Mouse (Mus musculus) kidney, embryonic 16.5 days (tissue): Measurements from ENCODE around the gene Prm2. TPM values are rescaled to one million over a fixed set of nuclear protein-coding genes. Genes with fewer than 3 reads are reported as not detected.

Experiments used
- ATAC-seq: fragments of 200-750 bp; cut with Nextera tagmentation; 2 replicates; pipeline ENCODE4 v1.8.0; 2017; ENCODE audit warnings: moderate TSS enrichment; ENCODE audit not compliant: low FRiP score, low TSS enrichment
- H3K27ac ChIP-seq: fragments of 300-500 bp; sonication (generic); 2 replicates; pipeline ENCODE4 v1.5.1; 2014; ENCODE audit warnings: low read length
- H3K27me3 ChIP-seq: fragments of 300-500 bp; sonication (generic); 2 replicates; pipeline ENCODE4 v1.6.1; 2014; ENCODE audit warnings: low read length, control low read depth, mixed read lengths; ENCODE audit not compliant: insufficient read depth
- H3K36me3 ChIP-seq: fragments of 300-500 bp; sonication (generic); 2 replicates; pipeline ENCODE4 v1.6.1; 2014; ENCODE audit warnings: low read length, control low read depth, mixed read lengths; ENCODE audit not compliant: insufficient read depth
- H3K4me1 ChIP-seq: fragments of 300-500 bp; sonication (generic); 2 replicates; pipeline ENCODE4 v1.6.1; 2014; ENCODE audit warnings: low read length, control low read depth, mixed read lengths; ENCODE audit not compliant: insufficient read depth
- H3K4me2 ChIP-seq: fragments of 300-500 bp; sonication (generic); replicated peaks from 2 replicates; pipeline ENCODE4 v1.6.1; 2014; ENCODE audit warnings: low read depth, low read length
- H3K4me3 ChIP-seq: fragments of 300-500 bp; sonication (generic); 2 replicates; pipeline ENCODE4 v1.5.1; 2014; ENCODE audit warnings: mild to moderate bottlenecking, low read length
- H3K9ac ChIP-seq: fragments of 300-500 bp; sonication (generic); replicated peaks from 2 replicates; pipeline ENCODE4 v1.6.1; 2014; ENCODE audit warnings: low read length
- H3K9me3 ChIP-seq: fragments of 300-500 bp; sonication (generic); 2 replicates; pipeline ENCODE4 v1.6.1; 2016; ENCODE audit warnings: low read length, control low read depth
- WGBS: fragments of 180-500 bp; shearing (Covaris S2); extraction: QIAGEN DNeasy Blood & Tissue Kit; methylation state at CpG from one replicate; pipeline ENCODE4 v1.1.7; 2014; 5-methylcytosine and 5-hydroxymethylcytosine counted together
- polyA plus RNA-seq: library from polyadenylated mRNA; unstranded; fragments of >200 nt; fragmentation: Nextera tagmentation; extraction: Ambion mirVana; gene quantifications from 2 replicates; pipeline ENCODE4 v1.2.1, GENCODE M21; 2015

Gene Prm2
- polyA plus RNA-seq, 1 experiment from 2014 or later: not detected

GRCm38 (mm10) chr16:10786782-10787547 lies 9.0 kb downstream of the Prm2 start:
- 57% methylated on average over 4 of the region's 4 CpGs for WGBS
- peak overlapping the region; percentile 33; the same call in 1 of the 2 replicates for H3K9ac ChIP-seq
- H3K9me3 ChIP-seq: no peaks in the 10 kb centered on the region
- no peak for ATAC-seq
- no peak overlapping the region for H3K4me3 ChIP-seq
- peak overlapping the region; percentile 99 for H3K27ac ChIP-seq
- H3K4me1 ChIP-seq: peaks cover 32% of the 10 kb centered on the region
- H3K36me3 ChIP-seq: no peaks in the 10 kb centered on the region
- no peaks in the 10 kb centered on the region for H3K27me3 ChIP-seq
- H3K4me2 ChIP-seq: no peak overlapping the region

- ATAC-seq: peak; percentile 16
- Histone ChIP-seq H3K4me1 (peaks cover 38% of the 10 kb centered on the region), H3K9me3 (no peaks in the 10 kb centered on the region), H3K36me3 (no peaks in the 10 kb centered on the region), H3K4me2 (peak overlapping the region; percentile 93), H3K27ac (peak overlapping the region; percentile 99), H3K4me3 (peak overlapping the region; percentile 75), H3K9ac (peak overlapping the region; percentile 83), H3K27me3 (no peaks in the 10 kb centered on the region)
- 1% methylated on average over 9 of the region's 9 CpGs for WGBS
Observed at GRCm38 (mm10) chr16:10786288-10786687, 9.6 kb downstream of the Prm2 start.

DNA sequence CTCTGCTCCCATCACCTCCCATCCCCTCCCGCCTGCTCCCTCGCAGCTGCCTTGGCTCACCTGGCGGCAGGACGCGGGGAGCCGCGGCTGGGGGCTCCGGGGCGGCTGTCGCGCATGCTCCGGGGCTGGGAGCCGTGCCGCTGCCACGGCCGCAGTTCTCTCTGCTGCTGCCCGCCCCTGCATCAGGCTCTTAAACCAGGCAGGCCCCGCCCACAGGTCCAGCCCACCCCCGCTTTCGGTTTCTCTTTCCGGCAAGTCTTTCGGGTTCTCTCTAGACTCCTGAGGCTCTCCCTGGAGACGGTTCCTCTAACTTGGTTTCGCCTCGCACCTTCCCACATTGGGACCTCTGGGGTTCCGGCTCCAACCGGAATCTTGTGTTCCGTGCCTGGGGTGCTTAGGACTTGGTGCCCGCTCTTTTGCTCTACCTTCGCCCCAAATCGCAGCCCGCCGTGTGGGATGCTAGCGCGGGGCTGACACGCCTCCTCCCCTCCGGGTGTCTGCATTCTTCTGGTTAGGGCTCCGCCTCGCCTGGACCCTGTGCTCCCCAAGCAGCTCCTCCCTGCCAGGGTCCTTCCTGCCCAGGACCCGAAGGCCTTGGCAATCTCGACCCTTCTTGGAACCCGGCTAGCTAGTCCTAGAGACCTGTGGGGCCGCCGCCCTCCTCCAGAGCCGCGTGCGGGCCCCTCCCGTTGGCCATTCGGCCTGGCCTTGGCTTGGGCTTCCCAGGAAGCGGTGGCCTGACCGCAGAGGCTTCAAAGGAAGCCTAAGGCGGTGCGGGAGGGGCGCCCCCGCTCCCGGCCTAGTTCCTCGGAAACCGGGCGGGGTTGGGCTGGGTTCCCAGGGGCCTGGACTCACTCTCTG lies 10.3 kb downstream of the Prm2 start, which contains the start of gene Socs1:
Gene Socs1, minus strand, starts transcription at position 166 of the 861 bp plus-strand sequence.
- H3K36me3 ChIP-seq: no peaks in the 10 kb centered on the region
- H3K4me1 ChIP-seq: peaks cover 38% of the 10 kb centered on the region
- H3K9me3 ChIP-seq: no peaks in the 10 kb centered on the region
- H3K9ac ChIP-seq: peak within 1 kb of the TSS; percentile 83
- peak within 1 kb of the TSS; percentile 99 for H3K27ac ChIP-seq
- WGBS: under 1% methylated on average over 58 of the region's 59 CpGs
- ATAC-seq: peak; percentile 88
- H3K27me3 ChIP-seq: no peaks in the 10 kb centered on the region
- H3K4me2 ChIP-seq: peak within 1 kb of the TSS; percentile 93
- H3K4me3 ChIP-seq: peak within 1 kb of the TSS; percentile 75

DNA sequence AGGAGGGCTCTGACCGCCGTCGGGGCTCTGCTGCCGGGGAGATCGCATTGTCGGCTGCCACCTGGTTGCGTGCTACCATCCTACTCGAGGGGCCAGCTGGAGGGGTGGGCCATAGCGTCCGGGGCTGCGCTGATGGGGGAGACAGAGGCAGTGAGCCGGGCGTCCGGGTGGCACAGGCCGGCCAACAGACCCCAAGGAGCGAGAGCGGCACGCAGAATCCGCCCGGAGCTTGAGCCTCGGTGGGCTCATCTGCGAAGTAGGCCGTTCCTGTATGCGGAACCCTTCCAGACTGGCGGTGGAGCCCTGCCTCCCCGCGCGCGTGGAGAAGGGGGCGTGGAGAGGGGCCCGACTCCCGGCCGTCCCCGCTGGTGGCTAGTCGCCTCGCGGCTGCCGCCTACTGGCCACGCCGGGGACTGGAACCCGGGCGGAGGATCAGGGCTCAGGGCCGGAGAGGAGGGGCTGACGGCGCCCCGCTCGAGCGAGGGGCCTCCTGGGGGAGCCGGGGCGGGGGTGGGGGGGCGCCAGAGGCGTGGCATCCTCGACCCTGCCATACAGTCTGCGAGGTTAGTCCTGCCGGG lies 11.1 kb downstream of the Prm2 start:
- peak; percentile 77 for ATAC-seq
- H3K9me3 ChIP-seq: no peaks in the 10 kb centered on the region
- H3K36me3 ChIP-seq: no peaks in the 10 kb centered on the region
- peak overlapping the region; percentile 75 for H3K4me3 ChIP-seq
- WGBS: under 1% methylated on average over 47 of the region's 55 CpGs
- peak overlapping the region; percentile 99 for H3K27ac ChIP-seq
- peak overlapping the region; percentile 83 for H3K9ac ChIP-seq
- no peaks in the 10 kb centered on the region for H3K27me3 ChIP-seq
- peak overlapping the region; percentile 93 for H3K4me2 ChIP-seq
- peaks cover 38% of the 10 kb centered on the region for H3K4me1 ChIP-seq

- H3K27ac ChIP-seq: peak overlapping the region; percentile 99
- WGBS: 2% methylated on average over 81 of the region's 81 CpGs
- peak overlapping the region; percentile 75 for H3K4me3 ChIP-seq
- H3K9me3 ChIP-seq: no peaks in the 10 kb centered on the region
- no peaks in the 10 kb centered on the region for H3K36me3 ChIP-seq
- peak overlapping the region; percentile 93 for H3K4me2 ChIP-seq
- peaks cover 38% of the 10 kb centered on the region for H3K4me1 ChIP-seq
- no peaks in the 10 kb centered on the region for H3K27me3 ChIP-seq
- H3K9ac ChIP-seq: peak overlapping the region; percentile 83
- peak; percentile 3 for ATAC-seq
Observed at GRCm38 (mm10) chr16:10783883-10784792, 11.8 kb downstream of the Prm2 start.

DNA sequence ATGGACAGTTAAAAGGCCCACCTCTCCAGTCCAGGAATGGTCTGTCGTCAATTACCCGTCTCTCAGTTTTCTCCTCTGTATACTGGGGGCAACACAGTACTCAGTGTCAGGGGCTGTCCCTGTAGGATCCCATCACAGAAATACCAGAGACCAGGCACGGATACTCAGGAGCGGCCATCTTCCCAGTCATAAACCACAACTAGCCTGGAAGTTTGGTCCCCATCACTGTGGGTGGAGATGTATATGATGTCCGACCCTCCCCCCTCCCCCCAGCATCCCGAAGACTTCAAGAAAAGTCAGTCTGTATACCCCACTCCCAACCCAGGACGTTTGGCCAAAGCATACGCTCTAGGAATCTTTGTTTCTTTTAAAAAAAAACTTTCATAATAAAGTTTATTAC lies 12.5 kb downstream of the Prm2 start:
- Histone ChIP-seq H3K27ac (no peak overlapping the region), H3K4me1 (peaks cover 38% of the 10 kb centered on the region)
- WGBS: 55% methylated on average over 8 of the region's 8 CpGs

DNA sequence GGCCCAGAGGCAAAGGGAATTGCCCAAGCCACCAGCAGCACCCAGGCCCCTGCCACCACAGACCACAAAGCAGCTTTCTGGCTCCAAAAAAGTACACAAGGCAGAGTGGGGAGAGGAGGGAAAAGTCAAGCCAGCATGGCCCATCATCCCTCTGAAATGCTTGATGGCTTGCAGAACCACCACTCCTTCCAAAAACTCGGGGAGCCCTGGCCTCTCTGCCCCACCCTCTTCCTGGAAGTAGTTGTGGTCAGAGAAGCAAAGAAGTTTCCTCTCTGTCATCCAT lies 12.8 kb downstream of the Prm2 start:
- Histone ChIP-seq H3K27me3 (no peaks in the 10 kb centered on the region), H3K36me3 (no peaks in the 10 kb centered on the region), H3K4me1 (peaks cover 38% of the 10 kb centered on the region), H3K9ac (peak overlapping the region; percentile 42; the same call in 1 of the 2 replicates), H3K4me2 (peak overlapping the region; percentile 93), H3K9me3 (no peaks in the 10 kb centered on the region), H3K27ac (no peak overlapping the region), H3K4me3 (peak overlapping the region; percentile 75)
- 20% methylated on average over 1 of the region's 1 CpGs for WGBS
- ATAC-seq: no peak

More for the DNA sequence above, 12.5 kb downstream of the Prm2 start:
- Histone ChIP-seq H3K36me3 (no peaks in the 10 kb centered on the region), H3K9ac (peak overlapping the region; percentile 83), H3K9me3 (no peaks in the 10 kb centered on the region), H3K27me3 (no peaks in the 10 kb centered on the region), H3K4me3 (peak overlapping the region; percentile 75), H3K4me2 (peak overlapping the region; percentile 93)
- no peak for ATAC-seq

GRCm38 (mm10) chr16:10782377-10783151 lies 13.4 kb downstream of the Prm2 start:
- Histone ChIP-seq H3K4me2 (peak overlapping the region; percentile 93; the same call in 1 of the 2 replicates), H3K27me3 (no peaks in the 10 kb centered on the region), H3K9ac (peak overlapping the region; percentile 42), H3K4me3 (no peak overlapping the region; the same call in none of the 2 replicates), H3K27ac (peak overlapping the region; percentile 29; the same call in 1 of the 2 replicates), H3K36me3 (no peaks in the 10 kb centered on the region), H3K9me3 (no peaks in the 10 kb centered on the region), H3K4me1 (peaks cover 43% of the 10 kb centered on the region)
- 58% methylated on average over 6 of the region's 6 CpGs for WGBS
- ATAC-seq: no peak
